Mouse (Mus musculus): Measurements from ENCODE around the gene Katnbl1. TPM values are rescaled to one million over a fixed set of nuclear protein-coding genes. Genes with fewer than 3 reads are reported as not detected.

Gene Katnbl1
- total and polyA plus RNA-seq, 2 experiments = 0.93 to 4.2 TPM

DNA sequence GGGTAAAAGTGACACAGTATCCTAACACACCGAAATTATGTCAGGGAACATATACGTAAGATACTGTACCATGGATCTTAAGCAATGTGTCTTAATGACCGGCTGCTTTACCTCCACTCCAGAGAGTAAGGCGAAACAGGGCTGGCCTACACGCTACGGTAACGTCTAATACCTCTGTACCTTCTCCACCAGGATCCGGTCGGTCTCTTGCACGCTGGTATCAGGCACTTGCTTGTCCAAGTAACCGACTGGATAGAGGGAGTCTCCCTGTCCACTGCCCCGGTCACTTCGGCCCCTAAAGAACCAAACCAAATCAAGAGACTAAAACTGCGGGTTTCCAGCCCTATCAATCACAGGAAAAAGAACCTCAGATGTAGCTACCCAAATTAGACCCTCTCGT lies 11.8 kb upstream of the Katnbl1 start:
- Histone ChIP-seq H3K4me1 (ENCODE audit: control insufficient read depth, insufficient read depth, low read length) (peaks cover 3% of the 10 kb centered on the region; the same call in 1 of the 2 replicates), H3K36me3 (ENCODE audit: control insufficient read depth, insufficient read depth, low read length) (peaks cover 18% of the 10 kb centered on the region), H3K27ac (replicated peaks; ENCODE audit: insufficient read depth, low read depth, low read length) (no peak overlapping the region), H3K4me3 (ENCODE audit: insufficient read depth, low read depth, low read length) (peak overlapping the region; percentile 90), H3K9ac (ENCODE audit: low read depth, low read length) (peak overlapping the region; percentile 87), H3K79me2 (ENCODE audit: control insufficient read depth, insufficient read depth, low read length) (peaks cover 5% of the 10 kb centered on the region; the same call in 1 of the 2 replicates), H3K27me3 (ENCODE audit: control insufficient read depth, insufficient read depth, low read length) (no peaks in the 10 kb centered on the region)
- WGBS = 8% methylated on average over 15 of the region's 15 CpGs
- TF ChIP-seq POLR2A (IDR thresholded peaks at IDR 0.05; ENCODE audit: extremely low read depth, insufficient read depth, low read length) (no peak), CTCF (IDR thresholded peaks at IDR 0.05; ENCODE audit: low read depth, low read length) (no peak)
- DNase-seq (ENCODE audit: extremely low read depth, low read depth, low spot score) = no peak

DNA sequence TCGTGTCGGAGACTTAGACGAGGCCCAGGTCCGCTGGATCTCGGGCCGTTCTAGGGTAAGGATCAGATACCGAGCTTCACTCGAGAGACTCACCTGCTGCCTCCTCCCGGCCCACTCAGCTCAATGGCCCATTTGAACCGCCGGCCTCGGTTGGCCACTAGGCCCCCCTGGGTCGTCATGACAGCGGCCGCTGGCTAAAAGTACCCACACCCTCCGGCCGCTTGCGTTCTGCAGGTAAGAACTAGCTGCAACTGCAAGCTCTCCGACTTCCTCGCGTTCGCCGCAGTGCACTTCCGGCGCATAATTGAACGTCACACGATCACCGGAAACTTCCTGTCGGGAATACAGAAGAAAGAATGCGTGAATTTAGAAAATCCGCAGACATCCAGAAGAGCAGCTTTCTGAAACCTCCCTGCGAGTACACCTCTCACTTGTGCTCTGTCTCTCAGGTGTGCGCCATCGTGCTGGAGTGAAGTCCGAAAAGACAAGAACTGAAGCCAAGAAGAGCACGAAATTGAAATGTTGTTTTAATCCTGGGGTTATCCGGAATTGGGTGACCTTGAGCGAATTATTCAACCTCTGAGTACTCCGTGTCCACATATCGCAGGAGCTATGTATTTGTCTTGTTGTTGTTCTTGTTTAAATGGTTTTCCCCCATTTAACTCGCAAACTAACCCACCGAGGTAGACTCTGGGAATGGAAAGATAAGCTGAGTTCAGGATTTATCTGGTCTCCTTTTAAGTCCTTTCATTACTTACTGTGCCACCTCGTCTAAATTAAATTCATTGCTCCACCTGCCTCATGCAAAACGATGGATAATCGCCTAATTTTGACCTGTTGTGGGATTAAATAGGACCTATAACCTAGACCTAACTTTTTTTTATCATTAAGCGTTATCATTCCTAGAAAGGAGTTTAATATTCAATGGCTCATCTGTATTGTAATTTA lies 11.0 kb upstream of the Katnbl1 start, which contains the start of gene Emc4:
Emc4 (minus strand) TSS at position 302 of the 948 bp plus-strand sequence.
- peak within 1 kb of the TSS; percentile 87 for H3K9ac ChIP-seq (ENCODE audit: low read depth, low read length)
- DNase-seq (ENCODE audit: extremely low read depth, low read depth, low spot score) = peak; percentile 91
- peaks cover 3% of the 10 kb centered on the region; the same call in 1 of the 2 replicates for H3K4me1 ChIP-seq (ENCODE audit: control insufficient read depth, insufficient read depth, low read length)
- peak within 1 kb of the TSS; percentile 84 for H3K27ac ChIP-seq (replicated peaks; ENCODE audit: insufficient read depth, low read depth, low read length)
- TF ChIP-seq POLR2A (IDR thresholded peaks at IDR 0.05; ENCODE audit: extremely low read depth, insufficient read depth, low read length) (0 out of 2 replicates have a peak, but pooled peaks have one; percentile 41), CTCF (IDR thresholded peaks at IDR 0.05; ENCODE audit: low read depth, low read length) (no peak)
- H3K27me3 ChIP-seq (ENCODE audit: control insufficient read depth, insufficient read depth, low read length) = no peaks in the 10 kb centered on the region
- peaks cover 5% of the 10 kb centered on the region; the same call in 1 of the 2 replicates for H3K79me2 ChIP-seq (ENCODE audit: control insufficient read depth, insufficient read depth, low read length)
- under 1% methylated on average over 46 of the region's 46 CpGs for WGBS
- peaks cover 14% of the 10 kb centered on the region for H3K36me3 ChIP-seq (ENCODE audit: control insufficient read depth, insufficient read depth, low read length)
- peak within 1 kb of the TSS; percentile 90 for H3K4me3 ChIP-seq (ENCODE audit: insufficient read depth, low read depth, low read length)

DNA sequence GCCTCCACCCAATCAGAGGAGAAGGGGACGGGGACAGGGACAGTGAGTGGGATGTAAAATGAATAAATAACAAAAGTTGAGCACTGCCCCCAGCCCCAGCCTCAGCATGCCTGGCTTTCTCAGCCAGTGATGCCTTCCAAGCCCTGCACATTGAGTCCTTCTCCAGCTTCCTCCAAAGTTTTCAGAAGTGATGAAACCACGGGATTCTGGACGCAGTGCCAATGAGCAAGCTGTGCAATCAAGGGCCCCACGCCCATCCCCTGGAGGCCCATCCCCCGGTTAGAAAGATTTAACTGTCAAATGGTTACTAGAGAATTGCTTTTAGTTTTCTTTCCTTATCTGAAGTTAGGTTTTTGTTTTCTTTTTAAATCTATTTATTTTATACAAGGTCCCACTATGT lies 9.1 kb upstream of the Katnbl1 start:
- H3K27ac ChIP-seq (replicated peaks; ENCODE audit: insufficient read depth, low read depth, low read length) = no peak overlapping the region
- H3K79me2 ChIP-seq (ENCODE audit: control insufficient read depth, insufficient read depth, low read length) = peaks cover 5% of the 10 kb centered on the region; the same call in 1 of the 2 replicates
- no peak overlapping the region for H3K9ac ChIP-seq (ENCODE audit: low read depth, low read length)
- no peaks in the 10 kb centered on the region for H3K36me3 ChIP-seq (ENCODE audit: control insufficient read depth, insufficient read depth, low read length)
- H3K4me3 ChIP-seq (ENCODE audit: insufficient read depth, low read depth, low read length) = no peak overlapping the region
- TF ChIP-seq POLR2A (IDR thresholded peaks at IDR 0.05; ENCODE audit: extremely low read depth, insufficient read depth, low read length) = no peak
- WGBS = 35% methylated on average over 5 of the region's 5 CpGs
- no peaks in the 10 kb centered on the region for H3K27me3 ChIP-seq (ENCODE audit: control insufficient read depth, insufficient read depth, low read length)
- H3K4me1 ChIP-seq (ENCODE audit: control insufficient read depth, insufficient read depth, low read length) = peaks cover 3% of the 10 kb centered on the region; the same call in 1 of the 2 replicates
- no peak for DNase-seq (ENCODE audit: extremely low read depth, low read depth, low spot score)

DNA sequence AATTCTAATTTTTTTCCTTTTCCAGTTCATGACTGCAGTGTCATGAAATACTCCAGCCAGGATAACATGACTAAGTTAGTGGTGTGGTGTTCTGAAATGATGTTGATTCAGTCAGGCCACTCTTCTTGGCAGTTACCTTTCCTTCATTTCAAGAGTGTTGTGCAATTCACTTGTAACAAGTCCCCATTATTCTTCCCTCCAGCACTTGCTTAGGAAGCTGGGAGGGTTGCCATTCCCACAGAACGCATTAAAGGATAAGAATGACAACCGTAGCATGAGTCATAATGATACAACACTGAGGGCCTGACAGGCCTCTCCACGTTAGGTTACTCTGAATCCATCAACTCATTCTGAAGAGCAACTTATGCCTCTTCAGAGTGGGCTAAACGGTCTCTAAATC lies 5.9 kb upstream of the Katnbl1 start:
- no peak for TF ChIP-seq POLR2A (IDR thresholded peaks at IDR 0.05; ENCODE audit: extremely low read depth, insufficient read depth, low read length)
- TF ChIP-seq CTCF (IDR thresholded peaks at IDR 0.05; ENCODE audit: low read depth, low read length) = no peak
- no peaks in the 10 kb centered on the region for H3K27me3 ChIP-seq (ENCODE audit: control insufficient read depth, insufficient read depth, low read length)
- no peaks in the 10 kb centered on the region for H3K4me1 ChIP-seq (ENCODE audit: control insufficient read depth, insufficient read depth, low read length)
- 72% methylated on average over 4 of the region's 4 CpGs for WGBS
- no peaks in the 10 kb centered on the region for H3K36me3 ChIP-seq (ENCODE audit: control insufficient read depth, insufficient read depth, low read length)
- no peak overlapping the region for H3K4me3 ChIP-seq (ENCODE audit: insufficient read depth, low read depth, low read length)
- H3K9ac ChIP-seq (ENCODE audit: low read depth, low read length) = no peak overlapping the region
- no peak overlapping the region for H3K27ac ChIP-seq (replicated peaks; ENCODE audit: insufficient read depth, low read depth, low read length)
- no peak for DNase-seq (ENCODE audit: extremely low read depth, low read depth, low spot score)
- no peaks in the 10 kb centered on the region for H3K79me2 ChIP-seq (ENCODE audit: control insufficient read depth, insufficient read depth, low read length)

DNA sequence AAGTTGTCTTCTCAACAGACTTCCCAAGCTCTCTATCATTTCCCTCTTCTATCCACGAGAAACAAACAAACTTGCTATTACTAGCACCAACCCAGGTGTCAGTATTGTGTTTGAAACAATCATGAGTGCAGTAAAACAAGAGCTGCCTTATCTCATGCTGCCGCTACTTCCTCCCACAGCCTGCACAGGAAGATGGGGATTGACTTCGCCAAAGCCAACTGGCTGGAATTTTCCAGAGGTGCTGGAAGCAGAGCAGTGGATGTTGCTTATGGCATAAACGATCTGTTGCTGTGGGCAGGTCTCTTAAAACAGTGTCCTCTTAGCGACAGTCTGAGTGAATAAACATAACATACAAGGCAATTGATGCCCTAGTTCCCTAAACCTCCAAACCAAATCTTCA lies 4.4 kb upstream of the Katnbl1 start:
- Histone ChIP-seq H3K4me3 (ENCODE audit: insufficient read depth, low read depth, low read length) (no peak overlapping the region), H3K4me1 (ENCODE audit: control insufficient read depth, insufficient read depth, low read length) (no peaks in the 10 kb centered on the region), H3K9ac (ENCODE audit: low read depth, low read length) (no peak overlapping the region), H3K27me3 (ENCODE audit: control insufficient read depth, insufficient read depth, low read length) (no peaks in the 10 kb centered on the region), H3K27ac (replicated peaks; ENCODE audit: insufficient read depth, low read depth, low read length) (no peak overlapping the region), H3K79me2 (ENCODE audit: control insufficient read depth, insufficient read depth, low read length) (no peaks in the 10 kb centered on the region), H3K36me3 (ENCODE audit: control insufficient read depth, insufficient read depth, low read length) (no peaks in the 10 kb centered on the region)
- TF ChIP-seq POLR2A (IDR thresholded peaks at IDR 0.05; ENCODE audit: extremely low read depth, insufficient read depth, low read length) = no peak
- 45% methylated on average over 5 of the region's 5 CpGs for WGBS
- DNase-seq (ENCODE audit: extremely low read depth, low read depth, low spot score) = no peak

DNA sequence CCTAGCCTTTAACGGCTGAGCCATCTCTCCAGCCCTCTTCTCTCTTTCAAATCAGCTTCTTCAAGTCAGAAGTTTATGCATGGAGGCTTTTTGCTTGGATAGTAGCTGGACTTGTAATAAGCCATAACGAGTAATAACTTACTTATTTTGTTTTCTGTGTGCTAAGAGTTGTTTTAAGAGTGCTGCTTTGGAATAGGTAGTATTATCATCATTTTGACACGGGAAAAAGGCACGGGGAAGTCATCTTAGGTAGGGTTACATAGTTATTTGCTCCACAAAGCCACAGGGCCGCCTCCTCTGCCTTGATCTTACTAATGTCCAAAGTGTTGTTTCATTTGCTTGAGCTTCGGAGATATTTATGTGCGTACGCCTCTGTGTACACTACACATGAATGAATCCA lies 1.1 kb downstream of the Katnbl1 start:
- H3K36me3 ChIP-seq (ENCODE audit: control insufficient read depth, insufficient read depth, low read length) = no peaks in the 10 kb centered on the region
- no peak for TF ChIP-seq POLR2A (IDR thresholded peaks at IDR 0.05; ENCODE audit: extremely low read depth, insufficient read depth, low read length)
- TF ChIP-seq CTCF (IDR thresholded peaks at IDR 0.05; ENCODE audit: low read depth, low read length) = no peak
- peaks cover 3% of the 10 kb centered on the region; the same call in 1 of the 2 replicates for H3K4me1 ChIP-seq (ENCODE audit: control insufficient read depth, insufficient read depth, low read length)
- H3K79me2 ChIP-seq (ENCODE audit: control insufficient read depth, insufficient read depth, low read length) = peaks cover 11% of the 10 kb centered on the region; the same call in 1 of the 2 replicates
- no peak for DNase-seq (ENCODE audit: extremely low read depth, low read depth, low spot score)
- H3K9ac ChIP-seq (ENCODE audit: low read depth, low read length) = no peak overlapping the region
- no peak overlapping the region for H3K27ac ChIP-seq (replicated peaks; ENCODE audit: insufficient read depth, low read depth, low read length)
- no peak overlapping the region for H3K4me3 ChIP-seq (ENCODE audit: insufficient read depth, low read depth, low read length)
- WGBS = 24% methylated on average over 8 of the region's 8 CpGs
- H3K27me3 ChIP-seq (ENCODE audit: control insufficient read depth, insufficient read depth, low read length) = no peaks in the 10 kb centered on the region

All from liver, adult 2 months (tissue).